Mouse (Mus musculus) heart, postnatal 0 days (tissue): ENCODE data around the gene S100a16.

Experiments
- CTCF ChIP-seq: IDR thresholded peaks from 2 replicates; pipeline ENCODE4 v1.5.1; 2016; ENCODE audit warnings: antibody characterized with exemption, control low read depth, low read depth
- EP300 ChIP-seq: IDR thresholded peaks from 2 replicates; pipeline ENCODE4 v1.6.1; 2016; ENCODE audit warnings: antibody characterized with exemption, low read depth

DNA sequence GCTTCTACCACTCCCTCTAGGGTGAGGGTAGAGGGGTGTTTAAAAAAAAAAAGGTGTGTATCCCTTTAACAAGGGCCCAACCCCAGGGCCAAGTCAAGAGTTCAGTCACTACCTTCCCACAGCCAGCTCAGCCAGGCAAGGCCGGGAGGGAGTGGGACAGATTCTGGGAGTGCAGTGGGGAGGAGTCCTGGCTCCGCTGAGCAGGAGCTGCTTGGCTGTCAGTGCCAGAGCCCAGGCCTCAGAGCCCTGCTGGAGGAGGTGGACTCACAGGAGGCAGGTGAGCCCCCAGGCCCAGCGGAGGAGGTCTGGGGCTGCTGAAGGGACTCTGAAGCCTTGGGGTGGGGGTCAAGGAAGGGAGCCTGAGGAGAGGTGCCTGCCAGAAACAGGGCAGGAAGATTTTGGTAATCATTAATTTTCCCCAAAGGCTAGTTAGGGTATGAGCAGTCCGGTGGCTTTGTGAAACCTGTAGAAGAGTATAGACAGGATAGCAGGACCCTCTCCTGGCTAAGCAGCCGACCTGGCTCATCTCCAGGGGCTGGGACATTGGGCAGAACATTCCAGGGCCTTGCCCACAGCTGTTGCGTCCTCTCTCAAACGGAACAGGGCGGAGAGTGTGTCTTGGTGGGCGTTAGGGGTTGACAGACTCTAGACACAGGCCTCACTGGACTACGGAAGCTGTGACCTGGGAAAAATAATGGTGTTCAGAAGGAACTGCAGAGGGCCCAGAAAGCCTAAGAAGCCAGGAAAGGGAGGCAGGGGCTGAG is at the start of gene S100a16:
- TF ChIP-seq CTCF, result no peak
- no peak for TF ChIP-seq EP300
